Mouse (Mus musculus): ENCODE data around the gene Ltc4s. TPM values are rescaled to one million over a fixed set of nuclear protein-coding genes. Genes with fewer than 3 reads are reported as not detected.
A peak's percentile ranks its signal among the peaks of the same experiment; 100 is the strongest.

Gene Ltc4s
- total and polyA plus RNA-seq, 3 experiments: 0.47 to 2.0 (median 1.4) TPM

- no peak for TF ChIP-seq RCOR1 (conservative IDR thresholded peaks at IDR 0.05; ENCODE audit: low read depth, low read length)
Measured at GRCm38 (mm10) chr11:50194793-50195192, 43.6 kb downstream of the Ltc4s start (continued).

- Histone ChIP-seq H3K9me3 (replicated peaks; ENCODE audit: low read length) (no peaks in the 10 kb centered on the region), H3K4me3 (replicated peaks in 1 of 3; ENCODE audit: low read depth in 2 of 3, low read length in 2 of 3, poor library complexity in 1 of 3) (no peak overlapping the region), H3K27ac (ENCODE audit: insufficient read depth, low read depth) (no peak overlapping the region), H3K79me2 (replicated peaks; ENCODE audit: control insufficient read depth, extremely low read depth, insufficient read depth, poor library complexity, severe bottlenecking) (no peaks in the 10 kb centered on the region), H3K36me3 (replicated peaks in 1 of 2; ENCODE audit: control insufficient read depth in 1 of 2, insufficient read depth in 1 of 2, low read length in 1 of 2) (peaks cover 41 to 75% of the 10 kb centered on the region in 2 experiments), H3K4me1 (ENCODE audit: control insufficient read depth in 1 of 2, insufficient read depth in 2 of 2) (peaks cover 0 to 41% of the 10 kb centered on the region in 2 experiments; a peak in 2 of 4 replicates), H3K4me2 (ENCODE audit: insufficient read depth, low read depth, poor library complexity, severe bottlenecking) (no peak overlapping the region), H3K9ac (ENCODE audit: insufficient read depth, low read depth) (no peak overlapping the region), H3K27me3 (replicated peaks) (no peaks in the 10 kb centered on the region)
- dilution Hi-C loops (cut with MboI; ENCODE audit: extremely low pct_ligation_motif_present, extremely low pct_unique_long_range_greater_than_20kb, low sequenced_read_pairs) (no loop called here), in situ Hi-C loops (cut with MboI; ENCODE audit: low pct_ligation_motif_present, low pct_unique_long_range_greater_than_20kb, low sequenced_read_pairs) (no loop called here)
- TF ChIP-seq EP300 (IDR thresholded peaks at IDR 0.05; ENCODE audit: low read length): no peak
- no peak for TF ChIP-seq ZMIZ1 (IDR thresholded peaks at IDR 0.05; ENCODE audit: low read depth, low read length)
- TF ChIP-seq JUND (conservative IDR thresholded peaks at IDR 0.05; ENCODE audit: low read depth, low read length): no peak
- DNase-seq (ENCODE audit: extremely low read depth): no peak
Measured at GRCm38 (mm10) chr11:50194070-50194469, 44.3 kb downstream of the Ltc4s start.

GRCm38 (mm10) chr11:50192278-50192677 is 46.1 kb downstream of the Ltc4s start:
- dilution Hi-C loops (cut with MboI; ENCODE audit: extremely low pct_ligation_motif_present, extremely low pct_unique_long_range_greater_than_20kb, low sequenced_read_pairs): no loop called here
- H3K9ac ChIP-seq (ENCODE audit: insufficient read depth, low read depth): no peak overlapping the region
- H3K27me3 ChIP-seq (replicated peaks): no peaks in the 10 kb centered on the region
- peaks cover 0 to 41% of the 10 kb centered on the region in 2 experiments; a peak in 2 of 4 replicates for H3K4me1 ChIP-seq (ENCODE audit: control insufficient read depth in 1 of 2, insufficient read depth in 2 of 2)
- no peaks in the 10 kb centered on the region for H3K9me3 ChIP-seq (replicated peaks; ENCODE audit: low read length)
- no peak overlapping the region for H3K4me2 ChIP-seq (ENCODE audit: insufficient read depth, low read depth, poor library complexity, severe bottlenecking)
- TF ChIP-seq ETS1 (conservative IDR thresholded peaks at IDR 0.05; ENCODE audit: low read depth, low read length): 0 out of 2 replicates have a peak, but pooled peaks have one; percentile 25
- no peak for TF ChIP-seq ZC3H11A (IDR thresholded peaks at IDR 0.05; ENCODE audit: low read depth, low read length)
- TF ChIP-seq CHD2 (IDR thresholded peaks at IDR 0.05; ENCODE audit: low read length): no peak
- no peak overlapping the region for H3K27ac ChIP-seq (ENCODE audit: insufficient read depth, low read depth)
- DNase-seq (ENCODE audit: extremely low read depth): no peak
- H3K79me2 ChIP-seq (replicated peaks; ENCODE audit: control insufficient read depth, extremely low read depth, insufficient read depth, poor library complexity, severe bottlenecking): no peaks in the 10 kb centered on the region
- peaks cover 32 to 70% of the 10 kb centered on the region in 2 experiments for H3K36me3 ChIP-seq (replicated peaks in 1 of 2; ENCODE audit: control insufficient read depth in 1 of 2, insufficient read depth in 1 of 2, low read length in 1 of 2)
- in situ Hi-C loops (cut with MboI; ENCODE audit: low pct_ligation_motif_present, low pct_unique_long_range_greater_than_20kb, low sequenced_read_pairs): no loop called here
- no peak overlapping the region for H3K4me3 ChIP-seq (replicated peaks in 1 of 3; ENCODE audit: low read depth in 2 of 3, low read length in 2 of 3, poor library complexity in 1 of 3)

GRCm38 (mm10) chr11:50190362-50190761 is 48.1 kb downstream of the Ltc4s start:
- peaks cover 0 to 47% of the 10 kb centered on the region in 2 experiments; a peak in 2 of 4 replicates for H3K4me1 ChIP-seq (ENCODE audit: control insufficient read depth in 1 of 2, insufficient read depth in 2 of 2)
- no peak overlapping the region for H3K4me3 ChIP-seq (replicated peaks in 1 of 3; ENCODE audit: low read depth in 2 of 3, low read length in 2 of 3, poor library complexity in 1 of 3)
- TF ChIP-seq SMC3 (IDR thresholded peaks at IDR 0.05; ENCODE audit: low read depth, low read length) (no peak), CHD2 (IDR thresholded peaks at IDR 0.05; ENCODE audit: low read length) (no peak), RAD21 (IDR thresholded peaks at IDR 0.05; ENCODE audit: low read depth, low read length) (no peak), MYC (IDR thresholded peaks at IDR 0.05; ENCODE audit: low read depth, low read length) (no peak), GABPA (IDR thresholded peaks at IDR 0.05; ENCODE audit: insufficient replicate concordance, low read depth, low read length) (no peak)
- DNase-seq (ENCODE audit: extremely low read depth): no peak
- H3K9me3 ChIP-seq (replicated peaks; ENCODE audit: low read length): no peaks in the 10 kb centered on the region
- no peaks in the 10 kb centered on the region for H3K27me3 ChIP-seq (replicated peaks)
- no peaks in the 10 kb centered on the region for H3K79me2 ChIP-seq (replicated peaks; ENCODE audit: control insufficient read depth, extremely low read depth, insufficient read depth, poor library complexity, severe bottlenecking)
- no peak overlapping the region for H3K27ac ChIP-seq (ENCODE audit: insufficient read depth, low read depth)
- in situ Hi-C loops (cut with MboI; ENCODE audit: low pct_ligation_motif_present, low pct_unique_long_range_greater_than_20kb, low sequenced_read_pairs) (no loop called here), dilution Hi-C loops (cut with MboI; ENCODE audit: extremely low pct_ligation_motif_present, extremely low pct_unique_long_range_greater_than_20kb, low sequenced_read_pairs) (no loop called here)
- no peak overlapping the region for H3K9ac ChIP-seq (ENCODE audit: insufficient read depth, low read depth)
- H3K36me3 ChIP-seq (replicated peaks in 1 of 2; ENCODE audit: control insufficient read depth in 1 of 2, insufficient read depth in 1 of 2, low read length in 1 of 2): peaks cover 35 to 70% of the 10 kb centered on the region in 2 experiments
- H3K4me2 ChIP-seq (ENCODE audit: insufficient read depth, low read depth, poor library complexity, severe bottlenecking): no peak overlapping the region
